In genomic region chr9:122865697-122866166, GRCm38 (mm10) we compare ENCODE assay signal across 8 mouse cellular contexts. TPM values are rescaled to one million over a fixed set of nuclear protein-coding genes. Genes with fewer than 3 reads are reported as not detected.
DNase-seq lines count a peak whose midpoint lies in the region; ATAC-seq and TF ChIP-seq lines count a peak whose summit lies in the region.

Gene Zfp445 (minus strand): TSS chr9:122866006.

- peak; percentile 69 for DNase-seq in ES-E14 (ENCODE audit: low read depth, low spot score)
- DNase-seq in cerebellum, adult 11-12 months: peak; percentile 75
- DNase-seq in heart, postnatal 25 days (ENCODE audit: low spot score): peak; percentile 62
- DNase-seq in layer of hippocampus, adult 18-20 months (ENCODE audit: low spot score in 2 of 2): peak; percentile 63 to 85
- peak; percentile 77 for DNase-seq in lung, adult 2 months
- peak; percentile 72 to 79 for DNase-seq in thymus, adult 18-20 months

- peak within 1 kb of the TSS; percentile 90 for H3K9ac ChIP-seq in ES-E14 (ENCODE audit: insufficient read depth, low read depth, low read length, poor library complexity, severe bottlenecking)
- peak within 1 kb of the TSS; percentile 85 for H3K9ac ChIP-seq in forebrain, embryonic 15.5 days (replicated peaks)

- peak; percentile 57; the same call in 1 of the 2 replicates for TF ChIP-seq POLR2A in lung, adult 2 months (IDR thresholded peaks at IDR 0.05; ENCODE audit: borderline replicate concordance, extremely low read depth, low read depth, low read length)

- H3K4me2 ChIP-seq in forebrain, embryonic 15.5 days (replicated peaks): peak within 1 kb of the TSS; percentile 43

- H3K4me1 ChIP-seq in ES-E14 (ENCODE audit: control insufficient read depth in 2 of 2, insufficient read depth in 2 of 2, low read length in 2 of 2, poor library complexity in 1 of 2): no peaks in the 10 kb centered on the region
- H3K4me1 ChIP-seq in forebrain, embryonic 15.5 days: peaks cover 20% of the 10 kb centered on the region
- H3K4me1 ChIP-seq in lung, adult 2 months (ENCODE audit: control insufficient read depth, insufficient read depth, low read length): peaks cover 8% of the 10 kb centered on the region

- peak within 1 kb of the TSS; percentile 15; the same call in 1 of the 2 replicates for H3K27ac ChIP-seq in ES-E14 (ENCODE audit: insufficient read depth, low read depth, low read length, poor library complexity, severe bottlenecking)
- H3K27ac ChIP-seq in forebrain, embryonic 15.5 days (replicated peaks): peak within 1 kb of the TSS; percentile 69

- intact Hi-C loops in heart, postnatal 25 days (cut with DNase I): loop anchor here (5.0 kb wide), 2 partner anchors 87 to 157 kb away; partner anchors contain the start of genes 1110059G10Rik, Kif15 and Tmem42

- peaks cover 13% of the 10 kb centered on the region for H3K36me3 ChIP-seq in ES-E14 (ENCODE audit: control insufficient read depth, insufficient read depth, low read length, poor library complexity, severe bottlenecking)
- peaks cover 21% of the 10 kb centered on the region for H3K36me3 ChIP-seq in forebrain, embryonic 15.5 days

- WGBS in forebrain, embryonic 15.5 days: under 1% methylated on average over 34 of the region's 34 CpGs
- WGBS in lung, adult 2 months: 1% methylated on average over 34 of the region's 34 CpGs

- in situ Hi-C loops in ES-E14 (cut with MboI; ENCODE audit: low sequenced_read_pairs in 2 of 2, unreplicated experiment in 2 of 2): no loop called here

- no peaks in the 10 kb centered on the region for H3K27me3 ChIP-seq in forebrain, embryonic 15.5 days

- ATAC-seq in forebrain, embryonic 15.5 days (replicated peaks): peak; percentile 96
- ATAC-seq in neutrophil, adult 5-6 weeks (ENCODE audit: extremely low read depth, insufficient number of reproducible peaks, low FRiP score, poor library complexity, severe bottlenecking): peak; percentile 95

- peak within 1 kb of the TSS; percentile 86 to 90 for H3K4me3 ChIP-seq in ES-E14 (ENCODE audit: insufficient read depth in 1 of 2, low read depth in 1 of 2, low read length in 2 of 2, poor library complexity in 1 of 2, severe bottlenecking in 1 of 2)
- H3K4me3 ChIP-seq in forebrain, embryonic 15.5 days: peak within 1 kb of the TSS; percentile 97
- H3K4me3 ChIP-seq in lung, adult 2 months (replicated peaks; ENCODE audit: extremely low read depth, low read depth, low read length): peak within 1 kb of the TSS; percentile 90

- H3K9me3 ChIP-seq in ES-E14 (ENCODE audit: control insufficient read depth, insufficient read depth, low read depth, low read length): peaks cover 15% of the 10 kb centered on the region
- H3K9me3 ChIP-seq in forebrain, embryonic 15.5 days: no peaks in the 10 kb centered on the region

- no peak for TF ChIP-seq CTCF in lung, adult 2 months (IDR thresholded peaks at IDR 0.05; ENCODE audit: insufficient read depth, low read length)

TF ChIP-seq in ES-E14, 5 proteins besides CTCF, POLR2A, EP300 and RAD21:
- no peak; the same call in 1 of the 2 replicates for TF ChIP-seq HCFC1 (IDR thresholded peaks at IDR 0.05; ENCODE audit: borderline replicate concordance, insufficient read depth, low read length)

RNA-seq across cellular contexts. Expression of gene Zfp445, which starts in this region (rescaled TPM):
- total RNA-seq in ES-E14 (2012; rRNA removed): 80.8 and 84.1 TPM in 2 replicates
- 103 and 115 TPM in 2 replicates for polyA plus RNA-seq in forebrain, embryonic 15.5 days (2015; fragmentation: Nextera tagmentation; extraction: Ambion mirVana)
- total RNA-seq in heart, postnatal 25 days (2021): 10 to 100 TPM; 78.6 to 88.5 TPM
- total RNA-seq in layer of hippocampus, adult 18-20 months (2021): 100 to 1,000 TPM; 152 to 156 TPM
- 23.1 and 36.9 TPM in 2 replicates for polyA plus RNA-seq in lung, adult 2 months (2012; rRNA removed)
- 105 and 106 TPM in 2 replicates for total RNA-seq in neutrophil, adult 5-6 weeks (2017)

Comparison
In these comparisons a context has a peak if more than half of its experiments do, and no peak if none do; other contexts are left out.
1. Peak in every context shown above with its lines: DNase-seq, ATAC-seq, H3K4me3 ChIP-seq and H3K27ac ChIP-seq.